ENCODE assay signal across 18 mouse cellular contexts in the genomic region with DNA sequence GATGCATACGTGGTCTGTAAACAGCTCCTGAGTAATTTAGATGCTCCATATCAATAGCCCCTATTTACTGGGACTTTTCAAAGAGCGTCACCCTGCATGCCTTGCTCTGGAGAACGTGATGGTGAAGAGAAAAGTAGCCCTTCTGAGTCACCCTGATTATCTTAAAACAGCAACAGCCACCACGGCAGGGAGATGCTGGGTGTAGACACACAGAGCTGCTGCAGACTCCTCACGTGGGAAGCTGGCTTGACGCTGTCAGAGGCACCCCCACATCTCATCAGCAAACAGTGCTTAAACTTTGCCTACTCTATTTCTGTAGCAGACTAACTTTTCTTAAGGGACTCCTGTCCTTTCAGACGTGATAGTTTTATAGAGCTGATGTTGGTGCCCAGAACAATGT.
A peak's percentile ranks its signal among the peaks of the same experiment; 100 is the strongest.
DNase-seq lines count a peak whose midpoint lies in the region; ATAC-seq lines count a peak whose summit lies in the region.
"Had no signal": no experiment of that assay in that cellular context is flagged by ENCODE, and none has a peak within 500 bp of the region (broad histone marks: within the 10 kb centered on the region; RNA-seq: fewer than 3 reads in every experiment).

No protein-coding gene starts in this region.

- H3K27me3 ChIP-seq in heart, embryonic 15.5 days, result no peaks in the 10 kb centered on the region
- no peaks in the 10 kb centered on the region for H3K27me3 ChIP-seq in kidney, embryonic 15.5 days
- H3K27me3 ChIP-seq: embryonic facial prominence, embryonic 15.5 days; forebrain, embryonic 13.5 days; hindbrain, embryonic 12.5 days; limb, embryonic 12.5 days; liver, embryonic 15.5 days; neural tube, embryonic 13.5 days had no signal

- 0 out of 2 replicates have a peak overlapping the region, but pooled peaks have one; percentile 13 for H3K4me2 ChIP-seq in heart, embryonic 15.5 days
- H3K4me2 ChIP-seq in kidney, embryonic 15.5 days, result no peak overlapping the region
- H3K4me2 ChIP-seq: embryonic facial prominence, embryonic 15.5 days; forebrain, embryonic 13.5 days; hindbrain, embryonic 12.5 days; limb, embryonic 12.5 days; liver, embryonic 15.5 days; neural tube, embryonic 13.5 days had no signal

- no peak; the same call in 1 of the 2 replicates for ATAC-seq in heart, embryonic 15.5 days (replicated peaks; ENCODE audit: insufficient number of reproducible peaks, insufficient read depth, low FRiP score, low read depth)
- peak; percentile 100 for ATAC-seq in frontal cortex, adult (ENCODE audit: low TSS enrichment)
- no peak for ATAC-seq in kidney, embryonic 15.5 days (replicated peaks; ENCODE audit: low FRiP score)
- ATAC-seq: forebrain, embryonic 13.5 days had no signal

- H3K9me3 ChIP-seq in heart, embryonic 15.5 days (replicated peaks), result no peaks in the 10 kb centered on the region
- no peaks in the 10 kb centered on the region for H3K9me3 ChIP-seq in kidney, embryonic 15.5 days (replicated peaks)
- H3K9me3 ChIP-seq: embryonic facial prominence, embryonic 15.5 days; forebrain, embryonic 13.5 days; hindbrain, embryonic 12.5 days; limb, embryonic 12.5 days; liver, embryonic 15.5 days; neural tube, embryonic 13.5 days had no signal

- H3K4me1 ChIP-seq in heart, embryonic 15.5 days (replicated peaks), result peaks cover 3% of the 10 kb centered on the region; the same call in 1 of the 2 replicates
- H3K4me1 ChIP-seq in kidney, embryonic 15.5 days, result no peaks in the 10 kb centered on the region
- H3K4me1 ChIP-seq: embryonic facial prominence, embryonic 15.5 days; forebrain, embryonic 13.5 days; hindbrain, embryonic 12.5 days; limb, embryonic 12.5 days; liver, embryonic 15.5 days; neural tube, embryonic 13.5 days had no signal

- H3K27ac ChIP-seq in heart, embryonic 15.5 days, result no peak overlapping the region
- no peak overlapping the region for H3K27ac ChIP-seq in kidney, embryonic 15.5 days
- H3K27ac ChIP-seq: embryonic facial prominence, embryonic 15.5 days; forebrain, embryonic 13.5 days; hindbrain, embryonic 12.5 days; kidney, postnatal 0 days; layer of hippocampus, adult 2 months; limb, embryonic 12.5 days; liver, embryonic 15.5 days; neural tube, embryonic 13.5 days had no signal

- no peak overlapping the region for H3K4me3 ChIP-seq in heart, embryonic 15.5 days
- H3K4me3 ChIP-seq in kidney, embryonic 15.5 days (replicated peaks), result no peak overlapping the region
- H3K4me3 ChIP-seq: embryonic facial prominence, embryonic 15.5 days; forebrain, embryonic 13.5 days; hindbrain, embryonic 12.5 days; layer of hippocampus, adult 2 months; limb, embryonic 12.5 days; liver, embryonic 15.5 days; neural tube, embryonic 13.5 days had no signal

- 21% methylated on average over 7 of the region's 7 CpGs for WGBS in heart, embryonic 15.5 days
- 54% methylated on average over 7 of the region's 7 CpGs for WGBS in kidney, embryonic 15.5 days

- no peak for DNase-seq in heart, postnatal 4 days
- peak; percentile 12 to 66 for DNase-seq in left cerebral cortex, adult 8-10 months (ENCODE audit: low spot score in 2 of 2)
- peak; percentile 54 for DNase-seq in right cerebral cortex, postnatal 25 days
- DNase-seq in T-cell, adult 2 months (ENCODE audit: low spot score), result no peak
- DNase-seq: adrenal gland, postnatal 25 days; cerebellum, adult 9-10 months; gastrocnemius, postnatal 36 days had no signal

- no peaks in the 10 kb centered on the region for H3K36me3 ChIP-seq in heart, embryonic 15.5 days
- H3K36me3 ChIP-seq in kidney, embryonic 15.5 days, result no peaks in the 10 kb centered on the region
- H3K36me3 ChIP-seq: embryonic facial prominence, embryonic 15.5 days; hindbrain, embryonic 12.5 days; limb, embryonic 12.5 days; liver, embryonic 15.5 days; neural tube, embryonic 13.5 days had no signal

- H3K9ac ChIP-seq in heart, embryonic 15.5 days, result no peak overlapping the region
- H3K9ac ChIP-seq in kidney, embryonic 15.5 days, result no peak overlapping the region
- H3K9ac ChIP-seq: embryonic facial prominence, embryonic 15.5 days; forebrain, embryonic 13.5 days; hindbrain, embryonic 12.5 days; limb, embryonic 12.5 days; liver, embryonic 15.5 days; neural tube, embryonic 13.5 days had no signal

Comparison
In these comparisons a context has a peak if more than half of its experiments do, and no peak if none do; other contexts are left out.
1. DNase-seq: peak in left cerebral cortex, adult 8-10 months (2 of 2) and right cerebral cortex, postnatal 25 days (single experiment); none in heart, postnatal 4 days (single experiment) and T-cell, adult 2 months (single experiment).